In genomic region chr1:93236545-93236924, GRCm38 (mm10) we compare ENCODE assay signal across 8 mouse cellular contexts. TPM values are rescaled to one million over a fixed set of nuclear protein-coding genes. Genes with fewer than 3 reads are reported as not detected.
DNase-seq lines count a peak whose midpoint lies in the region; ATAC-seq and TF ChIP-seq lines count a peak whose summit lies in the region.

No protein-coding gene starts in this region.

- H3K4me1 ChIP-seq in cortical plate, adult 2 months (ENCODE audit: control insufficient read depth, insufficient read depth, low read length), result no peaks in the 10 kb centered on the region

- TF ChIP-seq POLR2A in cortical plate, adult 2 months (IDR thresholded peaks at IDR 0.05; ENCODE audit: extremely low read depth, insufficient read depth, low read length), result no peak

- peak overlapping the region; percentile 35 for H3K4me3 ChIP-seq in cortical plate, adult 2 months (ENCODE audit: insufficient read depth, low read length)

- TF ChIP-seq CTCF in cortical plate, adult 2 months (IDR thresholded peaks at IDR 0.05; ENCODE audit: extremely low read depth, insufficient read depth, low read length), result no peak

- no peak overlapping the region for H3K27ac ChIP-seq in cortical plate, adult 2 months (ENCODE audit: insufficient read depth, low read length)

- ATAC-seq in hematopoietic stem cell, adult 5-6 weeks (replicated peaks in 1 of 2; ENCODE audit: insufficient read depth in 1 of 2, low FRiP score in 2 of 2, low TSS enrichment in 1 of 2, low read depth in 1 of 2, poor library complexity in 2 of 2, severe bottlenecking in 2 of 2), result peak; percentile 36 to 54; a peak in 1 of 4 replicates
- no peak for ATAC-seq in inflammation-experienced regulatory T-cells, adult 6 months
- ATAC-seq in megakaryocyte-erythroid progenitor cell, adult 5-6 weeks (replicated peaks; ENCODE audit: low FRiP score, low TSS enrichment, poor library complexity, severe bottlenecking), result no peak

- peak; percentile 20 to 53 for DNase-seq in layer of hippocampus, postnatal 10 days (ENCODE audit: low spot score in 2 of 2)
- DNase-seq in layer of hippocampus, adult 9-10 months (ENCODE audit: low spot score), result no peak
- peak; percentile 32 for DNase-seq in lung, postnatal 14 days
- no peak for DNase-seq in layer of hippocampus, adult 11-12 months (ENCODE audit: low spot score)

RNA-seq across cellular contexts. Expression of gene Sned1, which starts 0.9 kb away (rescaled TPM):
- 10 to 100 TPM in 1 of 2 experiments, 1 to 10 TPM in 1; 9.3 to 10.2 TPM for total RNA-seq in layer of hippocampus, postnatal 10 days (2021)
- 6.3 and 7.1 TPM in 2 replicates for polyA plus RNA-seq in cortical plate, adult 2 months (2012; rRNA removed)
- total RNA-seq in hematopoietic stem cell, adult 5-6 weeks (2017), result 0.25 and 0.63 TPM in 2 replicates
- polyA plus RNA-seq in inflammation-experienced regulatory T-cells, adult 6 months (2017; shearing (Covaris generic)), result under 1 TPM; 0.05 to 0.28 (median 0.09) TPM
- total RNA-seq in megakaryocyte-erythroid progenitor cell, adult 5-6 weeks (2014; fragmentation: Nextera tagmentation), result 0.27 TPM in 1 of 2 replicates, not detected in the other
- total RNA-seq in megakaryocyte-erythroid progenitor cell, adult 5-6 weeks (2017), result not detected in 2 replicates

Comparison
In these comparisons a context has a peak if more than half of its experiments do, and no peak if none do; other contexts are left out.
1. DNase-seq: peak in layer of hippocampus, postnatal 10 days (2 of 2) and lung, postnatal 14 days (single experiment); none in layer of hippocampus, adult 9-10 months (single experiment) and layer of hippocampus, adult 11-12 months (single experiment).
2. ATAC-seq: peak in hematopoietic stem cell, adult 5-6 weeks (2 of 2); none in inflammation-experienced regulatory T-cells, adult 6 months (single experiment) and megakaryocyte-erythroid progenitor cell, adult 5-6 weeks (single experiment).